In the genomic region with DNA sequence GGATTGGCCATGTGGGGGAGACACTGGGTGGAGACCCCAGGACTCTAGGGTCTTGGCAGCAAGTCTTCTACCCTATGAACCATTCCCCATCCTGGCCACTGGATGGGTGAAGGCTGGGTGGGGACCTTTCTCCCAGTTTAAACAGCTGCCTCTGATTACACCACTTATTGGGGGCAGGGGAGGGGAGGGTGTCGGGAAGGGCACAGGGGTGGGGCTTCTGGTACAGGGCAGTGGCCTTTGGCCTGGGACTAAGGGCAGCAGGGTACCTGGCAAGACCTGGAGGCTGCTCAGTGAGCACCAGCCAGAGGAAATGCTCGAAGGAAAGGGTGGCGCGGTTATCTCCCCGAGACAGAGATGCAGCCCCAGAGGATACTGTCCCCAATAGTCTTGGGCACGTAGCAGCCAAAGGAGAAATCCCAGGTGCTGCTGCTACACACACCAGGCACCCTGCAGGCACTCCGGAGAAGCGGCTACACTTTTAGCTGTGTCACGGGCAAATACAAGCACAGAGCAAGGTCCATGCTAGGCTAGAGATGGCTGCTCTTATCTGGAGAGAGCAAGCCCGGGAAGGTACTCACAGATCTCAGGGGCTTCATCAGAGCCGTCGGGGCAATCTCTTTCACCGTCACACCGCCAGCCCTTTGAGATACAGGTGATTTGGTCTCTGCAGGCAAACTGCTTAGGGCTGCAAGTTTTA, we compare ENCODE assay signal across 25 mouse cellular contexts. TPM values are rescaled to one million over a fixed set of nuclear protein-coding genes. Genes with fewer than 3 reads are reported as not detected.
DNase-seq lines count a peak whose midpoint lies in the region; ATAC-seq and TF ChIP-seq lines count a peak whose summit lies in the region.
"Had no signal": no experiment of that assay in that cellular context is flagged by ENCODE, and none has a peak within 500 bp of the region (broad histone marks: within the 10 kb centered on the region; RNA-seq: fewer than 3 reads in every experiment).

No protein-coding gene starts in this region.

- WGBS in lung, postnatal 0 days: 82% methylated on average over 14 of the region's 14 CpGs
- 30% methylated on average over 14 of the region's 14 CpGs for WGBS in liver, adult 2 months
- WGBS in liver, embryonic 16.5 days (ENCODE audit: insufficient replicate concordance): 37% methylated on average over 14 of the region's 14 CpGs
- 89% methylated on average over 14 of the region's 14 CpGs for WGBS in forebrain, embryonic 12.5 days

- H3K9me3 ChIP-seq in lung, postnatal 0 days (ENCODE audit: low read length): no peaks in the 10 kb centered on the region
- no peaks in the 10 kb centered on the region for H3K9me3 ChIP-seq in liver, embryonic 16.5 days (replicated peaks; ENCODE audit: control insufficient read depth, low read length)
- no peaks in the 10 kb centered on the region for H3K9me3 ChIP-seq in forebrain, embryonic 12.5 days
- H3K9me3 ChIP-seq: embryonic facial prominence, embryonic 15.5 days; heart, embryonic 12.5 days; hindbrain, embryonic 12.5 days; limb, embryonic 13.5 days; lung, embryonic 15.5 days; neural tube, embryonic 15.5 days had no signal

- no peak for TF ChIP-seq CTCF in lung, postnatal 0 days (IDR thresholded peaks at IDR 0.05)
- no peak for TF ChIP-seq CTCF in liver, adult 2 months (IDR thresholded peaks at IDR 0.05; ENCODE audit: low read depth, low read length)

- peaks cover 22% of the 10 kb centered on the region; the same call in 1 of the 2 replicates for H3K79me2 ChIP-seq in liver, adult 2 months (ENCODE audit: control insufficient read depth, insufficient read depth, low read length)

- peaks cover 14% of the 10 kb centered on the region for H3K4me1 ChIP-seq in lung, postnatal 0 days (ENCODE audit: insufficient read depth, low read depth, low read length)
- H3K4me1 ChIP-seq in liver, adult 2 months (ENCODE audit: control insufficient read depth, insufficient read depth, low read length): peaks cover 49% of the 10 kb centered on the region
- peaks cover 22% of the 10 kb centered on the region for H3K4me1 ChIP-seq in liver, embryonic 16.5 days (ENCODE audit: control insufficient read depth, low read depth, low read length)
- peaks cover 35% of the 10 kb centered on the region for H3K4me1 ChIP-seq in forebrain, embryonic 12.5 days

- no peak overlapping the region for H3K4me3 ChIP-seq in lung, postnatal 0 days (ENCODE audit: low read depth, low read length)
- H3K4me3 ChIP-seq in liver, adult 2 months (ENCODE audit: insufficient read depth, low read depth, low read length): no peak overlapping the region
- no peak overlapping the region for H3K4me3 ChIP-seq in liver, embryonic 16.5 days (ENCODE audit: low read depth, low read length)
- no peak overlapping the region for H3K4me3 ChIP-seq in forebrain, embryonic 12.5 days (replicated peaks)
- H3K4me3 ChIP-seq: embryonic facial prominence, embryonic 15.5 days; heart, embryonic 12.5 days; hindbrain, embryonic 12.5 days; limb, embryonic 13.5 days; lung, embryonic 15.5 days; neural tube, embryonic 15.5 days had no signal

- no peak overlapping the region for H3K9ac ChIP-seq in lung, postnatal 0 days (replicated peaks; ENCODE audit: low read depth)
- H3K9ac ChIP-seq in liver, adult 2 months (ENCODE audit: low read depth, low read length): peak overlapping the region; percentile 44
- no peak overlapping the region for H3K9ac ChIP-seq in liver, embryonic 16.5 days (ENCODE audit: low read depth, low read length)
- H3K9ac ChIP-seq in forebrain, embryonic 12.5 days: no peak overlapping the region
- H3K9ac ChIP-seq: embryonic facial prominence, embryonic 15.5 days; forebrain, postnatal 0 days; heart, embryonic 12.5 days; hindbrain, embryonic 12.5 days; limb, embryonic 13.5 days; lung, embryonic 15.5 days; neural tube, embryonic 15.5 days had no signal

- no peak for TF ChIP-seq POLR2A in liver, adult 2 months (IDR thresholded peaks at IDR 0.05; ENCODE audit: extremely low read depth, insufficient read depth, low read length)

- H3K27me3 ChIP-seq in lung, postnatal 0 days (replicated peaks; ENCODE audit: insufficient read depth, low read length): no peaks in the 10 kb centered on the region
- H3K27me3 ChIP-seq in liver, adult 2 months (ENCODE audit: control insufficient read depth, insufficient read depth, low read length): no peaks in the 10 kb centered on the region
- no peaks in the 10 kb centered on the region for H3K27me3 ChIP-seq in liver, embryonic 16.5 days (ENCODE audit: control insufficient read depth, insufficient read depth, low read depth, low read length)
- no peaks in the 10 kb centered on the region for H3K27me3 ChIP-seq in forebrain, embryonic 12.5 days
- H3K27me3 ChIP-seq: embryonic facial prominence, embryonic 15.5 days; heart, embryonic 12.5 days; hindbrain, embryonic 12.5 days; limb, embryonic 13.5 days; lung, embryonic 15.5 days; neural tube, embryonic 15.5 days had no signal

- ATAC-seq in lung, postnatal 0 days: no peak
- ATAC-seq in liver, embryonic 16.5 days (ENCODE audit: low read depth): peak; percentile 84
- no peak for ATAC-seq in granulocyte monocyte progenitor cell, adult 5-6 weeks (replicated peaks; ENCODE audit: poor library complexity, severe bottlenecking)
- no peak for ATAC-seq in forebrain, embryonic 12.5 days (ENCODE audit: low FRiP score)
- ATAC-seq: activated CD4-positive, CD25-positive, alpha-beta regulatory T cell, adult 4 months; forebrain, postnatal 0 days had no signal

- 0 out of 2 replicates have a peak overlapping the region, but pooled peaks have one; percentile 20 for H3K27ac ChIP-seq in lung, postnatal 0 days (ENCODE audit: low read length)
- H3K27ac ChIP-seq in liver, adult 2 months (replicated peaks; ENCODE audit: insufficient read depth, low read depth, low read length): peak overlapping the region; percentile 82
- H3K27ac ChIP-seq in liver, embryonic 16.5 days (ENCODE audit: low read length): peak overlapping the region; percentile 58
- no peak overlapping the region for H3K27ac ChIP-seq in forebrain, embryonic 12.5 days
- H3K27ac ChIP-seq: embryonic facial prominence, embryonic 15.5 days; hindbrain, embryonic 12.5 days; limb, embryonic 13.5 days; lung, embryonic 15.5 days; macrophage had no signal

- H3K4me2 ChIP-seq in lung, postnatal 0 days (replicated peaks; ENCODE audit: low read depth, low read length): no peak overlapping the region
- H3K4me2 ChIP-seq in liver, embryonic 16.5 days (ENCODE audit: low read depth, low read length): no peak overlapping the region
- H3K4me2 ChIP-seq in forebrain, embryonic 12.5 days: no peak overlapping the region
- H3K4me2 ChIP-seq: embryonic facial prominence, embryonic 15.5 days; heart, embryonic 12.5 days; hindbrain, embryonic 12.5 days; limb, embryonic 13.5 days; lung, embryonic 15.5 days; midbrain, embryonic 11.5 days; neural tube, embryonic 15.5 days had no signal

- TF ChIP-seq EP300 in lung, postnatal 0 days (IDR thresholded peaks at IDR 0.05): no peak

- 0 out of 2 replicates have a peak, but pooled peaks cover 4% of the 10 kb centered on the region for H3K36me3 ChIP-seq in lung, postnatal 0 days (ENCODE audit: insufficient read depth, low read length)
- H3K36me3 ChIP-seq in liver, adult 2 months (ENCODE audit: control insufficient read depth, insufficient read depth, low read length): peaks cover 33% of the 10 kb centered on the region
- H3K36me3 ChIP-seq in liver, embryonic 16.5 days (ENCODE audit: control insufficient read depth, insufficient read depth): peaks cover 4% of the 10 kb centered on the region; the same call in 1 of the 2 replicates
- H3K36me3 ChIP-seq in forebrain, embryonic 12.5 days (replicated peaks): peaks cover 56% of the 10 kb centered on the region

- DNase-seq in lung, postnatal 0 days (ENCODE audit: low spot score): no peak
- DNase-seq in lung, postnatal 10 days: no peak
- DNase-seq in liver, adult 2 months (ENCODE audit: extremely low read depth, low read depth, low spot score): peak; percentile 93
- peak; percentile 66 for DNase-seq in yolk sac, embryonic 10.5 days (ENCODE audit: low spot score)
- DNase-seq in cerebellum, adult 9-10 months: no peak
- DNase-seq: adrenal gland, adult 8-10 months; B cell, adult 2 months; cerebellum, adult 8-10 months; forebrain, postnatal 0 days; heart, postnatal 10 days; kidney, adult 8-10 months; kidney, postnatal 25 days; spleen, adult 18-20 months had no signal

RNA-seq across cellular contexts. Expression of a gene that starts 8.7 kb away (rescaled TPM):
- 71.0 and 75.4 TPM in 2 replicates for polyA plus RNA-seq in lung, postnatal 0 days (2015; fragmentation: Nextera tagmentation; extraction: Ambion mirVana)
- total RNA-seq in liver, adult 2 months (2014; rRNA removed): 193 and 278 TPM in 2 replicates
- 354 and 373 TPM in 2 replicates for polyA plus RNA-seq in liver, adult 2 months (2012; rRNA removed)
- 31.9 and 36.3 TPM in 2 replicates for polyA plus RNA-seq in liver, embryonic 16.5 days (2015; fragmentation: Nextera tagmentation; extraction: Ambion mirVana)
- 13.9 and 15.0 TPM in 2 replicates for total RNA-seq in granulocyte monocyte progenitor cell, adult 5-6 weeks (2014; fragmentation: Nextera tagmentation)
- total RNA-seq in granulocyte monocyte progenitor cell, adult 5-6 weeks (2017): 5.7 and 18.1 TPM in 2 replicates
- polyA plus RNA-seq in forebrain, embryonic 12.5 days (2016; fragmentation: Nextera tagmentation; extraction: Ambion mirVana): 81.4 and 81.8 TPM in 2 replicates

RNA-seq across cellular contexts. Expression of a gene that starts 30.6 kb away (rescaled TPM):
- 39.1 and 41.9 TPM in 2 replicates for polyA plus RNA-seq in lung, postnatal 0 days (2015; fragmentation: Nextera tagmentation; extraction: Ambion mirVana)
- 27.7 and 29.1 TPM in 2 replicates for total RNA-seq in liver, adult 2 months (2014; rRNA removed)
- 29.4 and 44.7 TPM in 2 replicates for polyA plus RNA-seq in liver, adult 2 months (2012; rRNA removed)
- 14.8 and 17.7 TPM in 2 replicates for polyA plus RNA-seq in liver, embryonic 16.5 days (2015; fragmentation: Nextera tagmentation; extraction: Ambion mirVana)
- 71.6 and 82.1 TPM in 2 replicates for total RNA-seq in granulocyte monocyte progenitor cell, adult 5-6 weeks (2014; fragmentation: Nextera tagmentation)
- total RNA-seq in granulocyte monocyte progenitor cell, adult 5-6 weeks (2017): 46.0 and 67.5 TPM in 2 replicates
- 4.5 and 5.4 TPM in 2 replicates for polyA plus RNA-seq in forebrain, embryonic 12.5 days (2016; fragmentation: Nextera tagmentation; extraction: Ambion mirVana)

RNA-seq across cellular contexts. Expression of a gene that starts 54.5 kb away (rescaled TPM):
- 5.0 and 6.3 TPM in 2 replicates for polyA plus RNA-seq in lung, postnatal 0 days (2015; fragmentation: Nextera tagmentation; extraction: Ambion mirVana)
- 5.5 and 6.3 TPM in 2 replicates for total RNA-seq in liver, adult 2 months (2014; rRNA removed)
- polyA plus RNA-seq in liver, adult 2 months (2012; rRNA removed): 2.0 and 2.7 TPM in 2 replicates
- polyA plus RNA-seq in liver, embryonic 16.5 days (2015; fragmentation: Nextera tagmentation; extraction: Ambion mirVana): 6.7 and 7.1 TPM in 2 replicates
- total RNA-seq in granulocyte monocyte progenitor cell, adult 5-6 weeks (2014; fragmentation: Nextera tagmentation): 14.7 and 18.9 TPM in 2 replicates
- 21.7 TPM in 2 replicates for total RNA-seq in granulocyte monocyte progenitor cell, adult 5-6 weeks (2017)
- 10.0 TPM in 2 replicates for polyA plus RNA-seq in forebrain, embryonic 12.5 days (2016; fragmentation: Nextera tagmentation; extraction: Ambion mirVana)

RNA-seq across cellular contexts. Expression of a gene that starts 56.1 kb away (rescaled TPM):
- polyA plus RNA-seq in lung, postnatal 0 days (2015; fragmentation: Nextera tagmentation; extraction: Ambion mirVana): 7.7 and 8.4 TPM in 2 replicates
- 8.9 and 13.4 TPM in 2 replicates for total RNA-seq in liver, adult 2 months (2014; rRNA removed)
- 16.0 and 16.6 TPM in 2 replicates for polyA plus RNA-seq in liver, adult 2 months (2012; rRNA removed)
- polyA plus RNA-seq in liver, embryonic 16.5 days (2015; fragmentation: Nextera tagmentation; extraction: Ambion mirVana): 3.0 and 3.9 TPM in 2 replicates
- 7.3 and 11.4 TPM in 2 replicates for total RNA-seq in granulocyte monocyte progenitor cell, adult 5-6 weeks (2014; fragmentation: Nextera tagmentation)
- 2.6 and 4.7 TPM in 2 replicates for total RNA-seq in granulocyte monocyte progenitor cell, adult 5-6 weeks (2017)
- 3.7 and 4.6 TPM in 2 replicates for polyA plus RNA-seq in forebrain, embryonic 12.5 days (2016; fragmentation: Nextera tagmentation; extraction: Ambion mirVana)

Comparison
In these comparisons a context has a peak if more than half of its experiments do, and no peak if none do; other contexts are left out.
1. DNase-seq: peak in liver, adult 2 months (single experiment) and yolk sac, embryonic 10.5 days (single experiment); none in lung, postnatal 0 days (single experiment), lung, postnatal 10 days (single experiment) and cerebellum, adult 9-10 months (single experiment).